Mouse (Mus musculus) liver, adult 10 weeks (tissue): ENCODE measurements around the gene Scyl2. TPM values are rescaled to one million over a fixed set of nuclear protein-coding genes. Genes with fewer than 3 reads are reported as not detected.

Experiments
- polyA plus RNA-seq: library from polyadenylated mRNA; stranded (reverse); fragments of 350-450 nt; fragmentation: Illumina TruSeq; extraction: RNeasy Lipid Tissue Mini Kit (QIAGEN cat#74804); gene quantifications from one replicate; pipeline ENCODE4 v1.2.3, GENCODE M21; 2014; ENCODE audit warnings: low read depth, low replicate concordance

Gene Scyl2
- 38.4 TPM for polyA plus RNA-seq

DNA sequence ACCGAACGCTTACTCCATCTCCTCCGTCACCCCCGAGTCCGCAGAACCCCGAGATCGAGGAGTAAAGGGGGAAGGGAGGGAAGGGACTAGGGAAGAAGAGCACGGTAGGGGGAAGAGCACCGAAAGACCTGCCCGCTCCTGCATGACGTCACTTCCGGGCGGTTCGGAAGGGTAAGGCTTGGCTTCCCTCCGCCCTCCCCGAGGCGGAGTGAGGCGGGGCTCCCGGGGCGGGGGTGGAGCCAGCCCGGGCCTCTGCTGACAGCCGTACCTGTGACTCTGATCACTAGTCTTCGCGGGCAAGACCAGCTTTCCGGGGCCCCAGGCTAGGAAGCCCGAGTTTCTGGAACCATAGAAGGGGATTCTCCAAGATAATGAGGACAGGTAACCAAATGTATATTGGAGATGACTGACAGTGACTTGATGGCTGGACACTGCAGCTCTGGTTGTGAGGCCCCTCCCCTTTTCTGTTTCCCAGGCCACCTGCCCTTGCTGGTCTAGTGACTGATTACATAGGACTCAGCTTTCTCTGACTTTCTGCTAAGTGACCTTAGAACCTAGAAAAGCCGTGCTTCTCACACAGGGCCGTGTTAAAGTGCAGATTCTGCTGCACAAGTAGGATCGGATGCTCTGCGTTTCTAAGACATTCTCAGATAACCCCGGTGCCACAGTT, at the start of gene Scyl2:
Gene Scyl2, minus strand, starts transcription at position 147 of the 670 bp plus-strand sequence.

GRCm38 (mm10) chr10:89732001-89732794, 46.1 kb upstream of the Scyl2 start, which contains the start of gene Actr6:
Gene Actr6, minus strand, starts transcription at chr10:89732295.

GRCm38 (mm10) chr10:89621129-89621528, 65.0 kb downstream of the Scyl2 start, which contains the start of gene Slc17a8:
Gene Slc17a8, minus strand, starts transcription at chr10:89621253.

Other genes starting within 250 kb of the Scyl2 start
- 0.82 TPM for gene Gas2l3, start 242.3 kb downstream of the Scyl2 start, polyA plus RNA-seq
- 115 TPM for gene Nr1h4, start 152.7 kb downstream of the Scyl2 start, polyA plus RNA-seq
- 3.2 TPM for gene Slc17a8, start 65.0 kb downstream of the Scyl2 start, polyA plus RNA-seq
- gene Actr6, start 46.0 kb upstream of the Scyl2 start, polyA plus RNA-seq, result 28.5 TPM
- 36.4 TPM for gene Uhrf1bp1l, start 58.7 kb upstream of the Scyl2 start, polyA plus RNA-seq
- gene Anks1b, start 187.2 kb upstream of the Scyl2 start, polyA plus RNA-seq, result not detected